Mouse (Mus musculus) telencephalon, adult 2 months (tissue): Measurements from ENCODE around the gene Fam131c.

Experiments
- DNase-seq: peaks from one replicate; pipeline ENCODE4 v3.0.0-alpha.2; 2011; ENCODE audit warnings: low read depth, low spot score

Gene Fam131c

GRCm38 (mm10) chr4:141367997-141368791, at the start of gene Fam131c:
Gene Fam131c, plus strand, starts transcription at chr4:141368220.
- no peak for DNase-seq

GRCm38 (mm10) chr4:141322526-141322925, 45.5 kb upstream of the Fam131c start:
- DNase-seq, result no peak

GRCm38 (mm10) chr4:141324771-141325191, 43.2 kb upstream of the Fam131c start:
- no peak for DNase-seq

GRCm38 (mm10) chr4:141325636-141326035, 42.4 kb upstream of the Fam131c start:
- no peak for DNase-seq

GRCm38 (mm10) chr4:141327075-141327474, 40.9 kb upstream of the Fam131c start:
- DNase-seq, result no peak

- no peak for DNase-seq
Measured at GRCm38 (mm10) chr4:141328742-141329141, 39.3 kb upstream of the Fam131c start.

- no peak for DNase-seq
Measured at GRCm38 (mm10) chr4:141329968-141330367, 38.1 kb upstream of the Fam131c start.

GRCm38 (mm10) chr4:141331446-141331845, 36.6 kb upstream of the Fam131c start:
- DNase-seq, result no peak

GRCm38 (mm10) chr4:141332258-141332657, 35.8 kb upstream of the Fam131c start:
- DNase-seq, result no peak

- no peak for DNase-seq
Measured at GRCm38 (mm10) chr4:141334695-141335094, 33.3 kb upstream of the Fam131c start.

- DNase-seq, result no peak
Measured at GRCm38 (mm10) chr4:141335263-141335796, 32.7 kb upstream of the Fam131c start.

- DNase-seq, result no peak
Measured at GRCm38 (mm10) chr4:141336196-141336595, 31.8 kb upstream of the Fam131c start.

GRCm38 (mm10) chr4:141337986-141338385, 30.0 kb upstream of the Fam131c start:
- DNase-seq, result no peak

GRCm38 (mm10) chr4:141338853-141339252, 29.2 kb upstream of the Fam131c start:
- no peak for DNase-seq

- no peak for DNase-seq
Measured at GRCm38 (mm10) chr4:141341477-141341876, 26.5 kb upstream of the Fam131c start.

- DNase-seq, result no peak
Measured at GRCm38 (mm10) chr4:141343515-141343914, 24.5 kb upstream of the Fam131c start.

- DNase-seq, result no peak
Measured at GRCm38 (mm10) chr4:141345219-141345618, 22.8 kb upstream of the Fam131c start.

- no peak for DNase-seq
Measured at GRCm38 (mm10) chr4:141347365-141347797, 20.6 kb upstream of the Fam131c start.

- no peak for DNase-seq
Measured at GRCm38 (mm10) chr4:141348616-141349015, 19.4 kb upstream of the Fam131c start.

- no peak for DNase-seq
Measured at GRCm38 (mm10) chr4:141350015-141350414, 18.0 kb upstream of the Fam131c start.

- DNase-seq, result no peak
Measured at GRCm38 (mm10) chr4:141351972-141352371, 16.0 kb upstream of the Fam131c start.

- DNase-seq, result no peak
Measured at GRCm38 (mm10) chr4:141352986-141353385, 15.0 kb upstream of the Fam131c start.

- DNase-seq, result no peak
Measured at GRCm38 (mm10) chr4:141353868-141354267, 14.2 kb upstream of the Fam131c start.
